Mouse (Mus musculus): ENCODE results near the gene Psd4. TPM values are rescaled to one million over a fixed set of nuclear protein-coding genes. Genes with fewer than 3 reads are reported as not detected.

The Psd4 gene
- total and polyA plus RNA-seq, 3 experiments = 54.8 to 66.8 (median 55.0) TPM

GRCm38 (mm10) chr2:24353042-24353441, 14.3 kb upstream of the Psd4 start:
- no peak overlapping the region for H3K27ac ChIP-seq (ENCODE audit: insufficient read depth, low read depth)
- H3K79me2 ChIP-seq (replicated peaks; ENCODE audit: control insufficient read depth, extremely low read depth, insufficient read depth, poor library complexity, severe bottlenecking) = no peaks in the 10 kb centered on the region
- no peaks in the 10 kb centered on the region for H3K9me3 ChIP-seq (replicated peaks; ENCODE audit: low read length)
- TF ChIP-seq BHLHE40 (IDR thresholded peaks at IDR 0.05; ENCODE audit: low read depth, low read length) = no peak
- no peak for TF ChIP-seq CHD2 (IDR thresholded peaks at IDR 0.05; ENCODE audit: low read length)
- peak; percentile 48; the same call in 1 of the 2 replicates for TF ChIP-seq MAFK (IDR thresholded peaks at IDR 0.05; ENCODE audit: insufficient replicate concordance, low read length)
- peak; percentile 83 for TF ChIP-seq ETS1 (conservative IDR thresholded peaks at IDR 0.05; ENCODE audit: low read depth, low read length)
- H3K4me3 ChIP-seq (replicated peaks in 1 of 3; ENCODE audit: low read depth in 2 of 3, low read length in 2 of 3, poor library complexity in 1 of 3) = no peak overlapping the region
- H3K9ac ChIP-seq (ENCODE audit: insufficient read depth, low read depth) = no peak overlapping the region
- H3K4me1 ChIP-seq (ENCODE audit: control insufficient read depth in 1 of 2, insufficient read depth in 2 of 2) = peaks cover 3 to 14% of the 10 kb centered on the region in 2 experiments; a peak in 3 of 4 replicates
- DNase-seq (ENCODE audit: extremely low read depth) = no peak
- dilution Hi-C loops (cut with MboI; ENCODE audit: extremely low pct_ligation_motif_present, extremely low pct_unique_long_range_greater_than_20kb, low sequenced_read_pairs) (no loop called here), in situ Hi-C loops (cut with MboI; ENCODE audit: low pct_ligation_motif_present, low pct_unique_long_range_greater_than_20kb, low sequenced_read_pairs) (no loop called here)
- H3K36me3 ChIP-seq (replicated peaks in 1 of 2; ENCODE audit: control insufficient read depth in 1 of 2, insufficient read depth in 1 of 2, low read length in 1 of 2) = no peaks in the 10 kb centered on the region
- no peak overlapping the region for H3K4me2 ChIP-seq (ENCODE audit: insufficient read depth, low read depth, poor library complexity, severe bottlenecking)
- no peaks in the 10 kb centered on the region for H3K27me3 ChIP-seq (replicated peaks)

- peaks cover 3 to 27% of the 10 kb centered on the region in 2 experiments; a peak in 3 of 4 replicates for H3K4me1 ChIP-seq (ENCODE audit: control insufficient read depth in 1 of 2, insufficient read depth in 2 of 2)
- dilution Hi-C loops (cut with MboI; ENCODE audit: extremely low pct_ligation_motif_present, extremely low pct_unique_long_range_greater_than_20kb, low sequenced_read_pairs) = no loop called here
- H3K27me3 ChIP-seq (replicated peaks) = no peaks in the 10 kb centered on the region
- no peaks in the 10 kb centered on the region for H3K79me2 ChIP-seq (replicated peaks; ENCODE audit: control insufficient read depth, extremely low read depth, insufficient read depth, poor library complexity, severe bottlenecking)
- in situ Hi-C loops (cut with MboI; ENCODE audit: low pct_ligation_motif_present, low pct_unique_long_range_greater_than_20kb, low sequenced_read_pairs) = no loop called here
- no peak overlapping the region for H3K4me2 ChIP-seq (ENCODE audit: insufficient read depth, low read depth, poor library complexity, severe bottlenecking)
- H3K27ac ChIP-seq (ENCODE audit: insufficient read depth, low read depth) = no peak overlapping the region
- TF ChIP-seq BHLHE40 (IDR thresholded peaks at IDR 0.05; ENCODE audit: low read depth, low read length) (no peak), CTCF (conservative IDR thresholded peaks at IDR 0.05 in 1 of 2, IDR thresholded peaks at IDR 0.05 in 1 of 2; ENCODE audit: low read depth in 2 of 2, low read length in 2 of 2) (peak; percentile 36 to 72; a peak in 3 of 4 replicates), RAD21 (IDR thresholded peaks at IDR 0.05; ENCODE audit: low read depth, low read length) (peak; percentile 60), ZNF384 (IDR thresholded peaks at IDR 0.05; ENCODE audit: low read depth, low read length) (0 out of 2 replicates have a peak, but pooled peaks have one; percentile 9), SMC3 (IDR thresholded peaks at IDR 0.05; ENCODE audit: low read depth, low read length) (peak; percentile 68), PAX5 (IDR thresholded peaks at IDR 0.05; ENCODE audit: low read length) (no peak), ZC3H11A (IDR thresholded peaks at IDR 0.05; ENCODE audit: low read depth, low read length) (0 out of 2 replicates have a peak, but pooled peaks have one; percentile 15)
- H3K9me3 ChIP-seq (replicated peaks; ENCODE audit: low read length) = no peaks in the 10 kb centered on the region
- H3K4me3 ChIP-seq (replicated peaks in 1 of 3; ENCODE audit: low read depth in 2 of 3, low read length in 2 of 3, poor library complexity in 1 of 3) = no peak overlapping the region
- DNase-seq (ENCODE audit: extremely low read depth) = peak; percentile 50
- H3K36me3 ChIP-seq (replicated peaks in 1 of 2; ENCODE audit: control insufficient read depth in 1 of 2, insufficient read depth in 1 of 2, low read length in 1 of 2) = no peaks in the 10 kb centered on the region
- no peak overlapping the region for H3K9ac ChIP-seq (ENCODE audit: insufficient read depth, low read depth)
These were observed 9.7 kb upstream of the Psd4 start for GRCm38 (mm10) chr2:24357642-24358041.

GRCm38 (mm10) chr2:24359347-24359746, 8.0 kb upstream of the Psd4 start:
- no peak overlapping the region for H3K4me3 ChIP-seq (replicated peaks in 1 of 3; ENCODE audit: low read depth in 2 of 3, low read length in 2 of 3, poor library complexity in 1 of 3)
- H3K9me3 ChIP-seq (replicated peaks; ENCODE audit: low read length) = no peaks in the 10 kb centered on the region
- no peak overlapping the region for H3K27ac ChIP-seq (ENCODE audit: insufficient read depth, low read depth)
- in situ Hi-C loops (cut with MboI; ENCODE audit: low pct_ligation_motif_present, low pct_unique_long_range_greater_than_20kb, low sequenced_read_pairs) = no loop called here
- peak; percentile 39 for DNase-seq (ENCODE audit: extremely low read depth)
- H3K9ac ChIP-seq (ENCODE audit: insufficient read depth, low read depth) = no peak overlapping the region
- no peaks in the 10 kb centered on the region for H3K79me2 ChIP-seq (replicated peaks; ENCODE audit: control insufficient read depth, extremely low read depth, insufficient read depth, poor library complexity, severe bottlenecking)
- dilution Hi-C loops (cut with MboI; ENCODE audit: extremely low pct_ligation_motif_present, extremely low pct_unique_long_range_greater_than_20kb, low sequenced_read_pairs) = no loop called here
- no peaks in the 10 kb centered on the region for H3K36me3 ChIP-seq (replicated peaks in 1 of 2; ENCODE audit: control insufficient read depth in 1 of 2, insufficient read depth in 1 of 2, low read length in 1 of 2)
- TF ChIP-seq BHLHE40 (IDR thresholded peaks at IDR 0.05; ENCODE audit: low read depth, low read length) = peak; percentile 68
- no peak for TF ChIP-seq MXI1 (IDR thresholded peaks at IDR 0.05; ENCODE audit: low read depth, low read length)
- no peak for TF ChIP-seq CHD1 (IDR thresholded peaks at IDR 0.05; ENCODE audit: low read depth, low read length)
- peak; percentile 26 for TF ChIP-seq USF1 (IDR thresholded peaks at IDR 0.05; ENCODE audit: low read depth, low read length)
- TF ChIP-seq ETS1 (conservative IDR thresholded peaks at IDR 0.05; ENCODE audit: low read depth, low read length) = 0 out of 2 replicates have a peak, but pooled peaks have one; percentile 15
- no peak overlapping the region for H3K4me2 ChIP-seq (ENCODE audit: insufficient read depth, low read depth, poor library complexity, severe bottlenecking)
- H3K27me3 ChIP-seq (replicated peaks) = no peaks in the 10 kb centered on the region
- H3K4me1 ChIP-seq (ENCODE audit: control insufficient read depth in 1 of 2, insufficient read depth in 2 of 2) = peaks cover 0 to 20% of the 10 kb centered on the region in 2 experiments; a peak in 2 of 4 replicates

Data from CH12.LX (cell line).